Mouse (Mus musculus) ES-CJ7 (cell line): ENCODE data around the gene Heatr5b.
A peak's percentile ranks its signal among the peaks of the same experiment; 100 is the strongest.
"Not testable (repeated sequence)": the region's sequence is repeated elsewhere in the genome, so short reads cannot be mapped to it uniquely, and the experiment has no call there.

ENCODE experiments used
- DNase-seq: peaks from one replicate; pipeline ENCODE4 v3.0.0; 2011; ENCODE audit warnings: low read depth, low spot score

Heatr5b gene

DNA sequence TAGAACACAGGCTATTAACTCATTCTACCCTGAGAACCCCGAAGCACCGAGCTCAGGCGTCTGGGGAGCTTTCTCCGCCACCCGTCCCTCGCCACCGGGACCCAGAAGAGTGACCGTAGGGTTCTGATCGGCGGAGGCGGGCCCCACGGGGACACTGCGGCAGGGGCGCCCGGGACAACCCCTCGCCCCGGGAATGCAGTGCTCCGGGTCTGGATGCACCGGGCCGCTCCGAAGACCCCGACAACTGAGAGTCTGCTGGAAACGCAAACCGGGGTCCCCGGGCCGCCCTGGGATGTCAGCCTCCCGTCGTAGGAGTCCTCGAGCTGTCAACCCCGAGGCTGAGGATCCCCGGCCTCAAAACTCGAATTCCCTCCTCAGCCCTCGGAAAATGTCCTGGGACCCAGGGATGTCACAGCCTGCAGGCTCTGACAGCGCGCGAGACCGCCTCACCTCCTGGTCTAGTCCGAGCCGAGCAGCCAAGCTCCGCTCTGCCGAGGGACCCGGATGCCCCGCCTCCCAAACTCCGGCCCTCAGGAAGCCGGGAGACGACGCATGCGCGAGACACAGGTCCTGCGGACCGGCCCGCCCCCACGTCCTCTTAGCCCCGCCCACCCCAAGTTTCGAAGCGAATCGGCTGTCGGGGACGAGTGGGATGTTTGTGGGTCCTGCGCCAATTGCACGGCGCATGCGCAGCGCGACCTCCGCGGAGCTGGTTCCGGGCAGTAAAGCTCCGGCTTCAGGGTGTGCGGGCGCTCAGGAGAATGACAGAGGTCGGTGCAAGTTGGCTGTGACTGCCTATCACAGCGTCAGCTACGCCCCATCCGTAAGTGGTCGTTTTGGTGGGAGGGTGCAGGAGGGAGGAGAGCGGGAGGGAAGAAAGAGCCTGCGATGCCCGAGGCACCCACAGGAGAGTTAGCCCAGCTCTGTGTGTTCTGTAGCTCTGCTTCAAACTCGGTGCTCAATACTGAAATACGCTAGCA lies at the start of gene Heatr5b, which contains the start of gene Gpatch11:
Gene Heatr5b, minus strand, starts transcription at position 509 of the 980 bp plus-strand sequence.
Gene Gpatch11, plus strand, starts transcription at position 712 of the 980 bp plus-strand sequence.
- DNase-seq: peak; percentile 98

DNA sequence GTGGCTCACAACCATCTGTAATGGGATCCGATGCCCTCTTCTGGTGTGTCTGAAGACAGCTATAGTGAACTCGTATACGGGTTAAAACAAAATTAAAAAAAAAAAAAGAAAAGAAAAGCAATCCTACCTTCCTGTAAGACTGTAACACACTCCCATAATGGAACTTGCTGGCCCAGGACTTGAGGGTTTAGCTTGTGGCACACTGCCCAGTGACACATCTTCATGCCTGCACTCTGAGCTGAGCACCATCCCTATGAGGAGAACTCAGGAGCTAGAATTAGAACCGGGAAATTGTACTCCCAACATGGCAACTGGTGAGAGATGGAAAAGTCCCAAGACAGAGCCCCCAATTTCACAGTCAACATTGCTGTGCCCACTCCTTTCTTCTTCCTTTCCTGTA lies 48.1 kb upstream of the Heatr5b start:
- no peak for DNase-seq

DNA sequence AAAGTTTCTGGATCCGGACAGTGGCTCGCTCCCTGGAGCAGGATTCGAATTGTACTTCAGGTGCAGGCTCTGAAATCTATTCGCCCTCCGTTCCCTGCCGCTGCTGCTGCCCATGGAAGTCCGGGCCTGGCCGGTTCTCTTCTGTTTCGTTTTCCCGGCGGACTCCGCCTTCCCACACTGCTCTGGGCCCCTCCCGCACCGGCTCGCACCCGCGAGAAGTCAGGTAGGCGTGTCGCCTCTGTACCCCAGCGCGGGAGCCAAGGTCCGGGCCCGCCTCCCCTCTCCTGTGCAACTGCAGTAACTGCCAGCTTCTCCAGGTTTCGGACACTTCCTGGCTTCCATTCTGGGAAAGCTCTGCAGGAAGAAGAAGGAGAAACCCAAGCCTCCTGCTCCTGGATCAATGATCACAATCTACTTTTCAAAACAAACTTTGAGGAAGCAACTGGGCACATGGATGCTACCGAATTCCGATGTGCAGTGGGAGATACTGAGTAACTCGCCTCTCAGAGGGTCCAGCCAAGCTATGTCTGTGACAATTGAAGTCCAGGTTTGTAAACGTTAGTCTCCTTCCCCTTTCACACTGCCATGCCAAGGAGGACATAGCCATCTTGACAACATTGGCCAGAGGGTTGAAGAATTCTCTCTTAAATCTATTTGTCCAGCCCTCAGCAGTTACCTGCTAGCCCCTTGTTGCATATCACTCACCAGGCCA lies 47.4 kb upstream of the Heatr5b start, which contains the start of gene Eif2ak2:
Gene Eif2ak2, minus strand, starts transcription at position 173 of the 712 bp plus-strand sequence.
- peak; percentile 81 for DNase-seq

DNA sequence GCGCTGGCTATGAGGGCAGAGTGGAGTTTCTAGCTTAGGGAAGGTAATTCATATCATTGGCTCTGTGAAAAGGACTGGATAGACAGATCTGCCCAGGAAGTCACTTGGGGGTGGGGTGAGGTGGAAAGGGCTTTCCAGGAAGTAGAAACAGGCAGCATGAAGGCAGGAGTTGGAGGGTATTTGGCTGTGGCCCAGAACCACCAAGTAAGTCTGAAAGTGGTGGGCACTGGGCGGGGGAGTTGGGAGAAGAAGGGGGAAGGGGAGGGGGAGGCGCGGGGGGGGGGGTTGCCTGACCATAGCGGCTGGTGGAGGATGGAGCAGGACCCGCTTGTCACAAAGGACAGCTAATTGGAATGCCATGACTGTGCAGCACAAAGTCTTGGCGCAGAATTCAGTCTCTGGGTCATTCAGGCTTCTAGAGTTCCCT lies 46.7 kb upstream of the Heatr5b start:
- no peak for DNase-seq

DNA sequence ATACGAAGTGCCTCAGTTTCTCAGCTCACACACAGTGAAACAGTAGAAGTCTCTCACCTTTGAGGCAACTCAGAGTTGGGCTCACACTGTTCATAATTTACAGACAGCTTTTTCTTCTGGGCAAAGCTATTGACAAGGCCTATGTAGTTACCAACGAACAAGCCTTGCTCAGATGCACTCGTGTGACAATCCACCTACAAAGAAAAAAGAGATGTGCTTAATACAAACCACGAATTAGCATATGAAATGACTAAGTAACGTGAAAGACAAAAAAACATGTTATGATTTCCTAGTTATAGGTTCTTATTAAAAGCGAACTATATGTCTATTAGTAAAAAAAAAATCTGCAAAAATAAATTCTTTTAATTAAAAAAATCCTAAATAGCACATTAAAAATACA lies 38.7 kb upstream of the Heatr5b start:
- DNase-seq: no peak

DNA sequence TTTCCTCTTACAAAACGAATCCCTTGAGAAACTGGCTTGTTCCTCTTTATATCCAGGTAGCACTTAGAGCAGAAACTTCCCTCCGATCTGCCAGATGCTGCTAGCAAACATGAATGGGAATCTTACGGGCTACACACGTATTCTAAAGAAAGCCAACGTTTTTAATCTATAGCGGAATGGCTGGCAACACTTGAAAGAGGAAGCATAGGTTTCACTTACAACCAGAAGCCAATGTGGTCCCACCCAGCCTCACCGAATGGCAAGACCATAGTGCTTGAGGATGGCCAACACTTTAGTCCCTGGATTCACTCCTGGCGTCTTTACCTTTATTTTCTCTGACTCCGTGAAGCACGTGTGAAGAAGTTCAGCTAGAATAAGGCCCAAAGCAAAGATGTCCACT lies 21.1 kb upstream of the Heatr5b start:
- DNase-seq: no peak

DNA sequence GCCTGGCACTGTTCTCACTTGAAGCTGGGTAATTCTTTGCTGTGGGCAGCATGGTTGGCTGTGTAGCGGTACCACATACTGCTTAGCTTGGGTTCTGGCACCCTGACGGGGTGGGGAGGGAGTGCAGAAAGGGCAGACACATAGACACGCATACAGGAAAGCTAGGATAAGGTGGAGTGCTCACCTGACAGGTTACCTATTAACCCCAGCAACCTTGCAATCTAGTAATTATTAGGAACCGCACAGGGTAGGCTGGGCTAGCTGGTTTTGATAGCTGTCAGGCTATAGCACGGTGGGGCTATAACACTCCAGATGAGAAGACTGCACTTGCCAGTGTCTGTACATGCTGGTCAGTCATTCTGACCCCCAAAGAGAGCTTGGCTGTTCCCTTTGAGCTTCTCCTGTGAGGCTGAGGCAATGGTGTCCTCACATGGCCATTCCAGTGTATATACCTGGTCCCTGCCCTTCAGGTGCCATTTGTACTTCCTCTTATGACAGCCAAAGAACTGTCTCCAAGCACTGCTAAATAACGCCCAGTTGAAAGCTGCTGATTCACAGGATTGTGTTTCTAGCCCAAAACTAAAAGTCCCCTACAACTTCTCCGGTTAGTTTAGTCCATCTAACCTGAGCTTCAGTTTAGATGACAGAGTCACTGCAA lies 7.2 kb upstream of the Heatr5b start:
- no peak for DNase-seq

DNA sequence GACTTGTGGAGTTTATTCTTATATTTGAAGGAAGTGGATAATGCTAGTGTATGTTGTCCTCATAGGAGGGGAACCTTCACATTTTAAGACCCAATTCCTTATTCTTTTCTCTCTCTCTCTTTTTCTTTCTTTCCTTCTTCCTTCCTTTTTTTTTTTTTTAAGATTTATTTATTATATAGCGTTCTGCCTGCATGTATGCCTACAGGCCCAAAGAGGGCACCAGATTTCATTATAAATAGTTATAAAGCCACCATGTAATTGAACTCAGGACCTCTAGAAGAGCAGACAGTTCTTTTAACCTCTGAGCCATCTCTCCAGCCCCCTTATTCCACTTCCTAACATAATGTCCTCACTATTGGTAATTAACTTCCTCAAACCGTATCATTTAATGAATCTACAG lies 892 bp upstream of the Heatr5b start:
- DNase-seq: no peak

DNA sequence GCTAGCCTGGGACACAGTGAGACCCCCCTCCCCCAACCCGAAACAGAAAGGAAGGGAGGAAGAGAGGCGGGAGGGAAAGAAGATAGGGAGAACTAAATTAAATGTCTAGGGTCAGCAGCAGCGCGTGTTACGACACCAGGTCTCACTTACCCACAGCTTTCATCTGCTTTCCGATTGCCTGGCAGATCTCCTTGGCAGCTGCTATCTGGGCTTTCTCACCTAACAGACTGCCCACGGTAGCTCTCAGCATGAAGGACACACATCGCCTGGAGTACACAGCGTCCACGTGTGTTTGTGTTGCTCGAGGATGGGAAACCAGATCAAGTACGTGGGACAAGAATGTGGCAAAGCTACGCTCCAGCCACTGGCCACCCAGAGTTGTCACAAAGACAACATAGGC lies 10.8 kb downstream of the Heatr5b start:
- no peak for DNase-seq

DNA sequence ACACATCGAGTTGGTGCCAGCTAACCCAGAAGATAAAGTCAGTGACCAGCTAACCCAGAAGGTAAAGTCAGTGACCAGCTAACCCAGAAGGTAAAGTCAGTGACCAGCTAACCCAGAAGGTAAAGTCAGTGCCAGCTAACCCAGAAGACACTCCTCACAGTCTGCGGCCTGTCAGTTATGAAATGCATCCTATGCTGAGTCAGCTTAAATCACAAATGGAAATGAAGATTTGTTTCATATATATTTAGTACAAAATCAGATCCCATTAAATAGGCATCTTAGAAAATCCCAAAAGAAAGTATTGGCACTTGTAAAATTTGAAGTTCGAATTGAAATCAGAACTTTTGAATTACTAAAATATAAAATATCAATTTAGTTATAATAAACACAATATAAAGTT lies 25.6 kb downstream of the Heatr5b start:
- DNase-seq: no peak

DNA sequence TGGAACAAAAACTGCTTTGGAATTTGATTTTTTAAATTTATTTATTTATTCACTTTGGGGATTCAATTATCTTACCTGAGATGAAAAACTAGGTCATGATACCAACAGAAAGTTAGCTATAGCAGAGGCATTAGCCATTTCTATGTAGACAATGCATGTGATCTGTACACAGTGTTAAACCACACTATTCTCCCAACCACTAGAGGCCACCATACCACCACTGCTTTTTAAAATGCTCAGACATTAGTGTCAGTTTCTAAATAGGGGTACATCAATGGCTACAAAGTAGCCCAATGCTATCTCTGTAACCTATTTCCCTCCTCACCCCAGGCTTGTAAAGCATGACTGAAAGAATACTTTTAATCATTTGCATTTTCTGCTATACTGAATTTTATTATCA lies 26.1 kb downstream of the Heatr5b start:
- peak; percentile 37 for DNase-seq

DNA sequence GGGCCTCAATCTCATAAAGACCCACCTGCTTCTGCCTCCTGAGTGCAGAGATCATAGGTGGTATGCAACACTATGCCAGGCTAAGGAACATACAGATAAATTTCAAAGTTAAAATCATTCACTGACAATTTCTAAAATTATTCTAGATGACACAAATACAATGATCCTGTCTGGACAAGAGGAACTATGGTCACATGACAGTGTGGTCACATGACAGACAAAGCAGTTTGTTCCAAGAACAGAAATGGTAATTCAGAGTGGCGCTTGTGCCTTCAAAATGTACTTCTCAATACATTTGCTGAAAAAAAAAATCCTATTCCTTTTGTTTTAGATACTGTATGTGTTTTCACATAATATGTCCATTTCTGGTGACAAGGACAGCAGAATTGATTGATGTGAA lies 37.9 kb downstream of the Heatr5b start:
- peak; percentile 12 for DNase-seq

DNA sequence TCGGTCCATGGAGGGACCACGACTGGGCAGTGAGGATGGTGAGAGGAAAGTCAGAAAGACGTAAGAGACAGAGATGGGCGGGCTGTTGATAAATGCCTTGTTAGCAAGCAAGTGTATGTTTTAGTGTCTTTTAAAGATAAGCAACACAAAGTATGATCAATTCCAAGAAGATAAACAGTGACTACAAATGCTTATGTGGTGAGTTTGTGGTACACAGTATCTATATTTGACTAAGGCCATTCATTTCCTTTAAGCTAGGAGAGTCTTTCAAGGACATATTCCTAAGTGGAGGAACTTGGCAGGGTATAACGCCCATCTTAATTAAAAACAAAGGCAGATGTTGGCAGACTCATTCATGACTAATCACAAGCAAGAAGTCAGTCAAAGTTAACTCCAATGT lies 40.8 kb downstream of the Heatr5b start:
- no peak for DNase-seq

DNA sequence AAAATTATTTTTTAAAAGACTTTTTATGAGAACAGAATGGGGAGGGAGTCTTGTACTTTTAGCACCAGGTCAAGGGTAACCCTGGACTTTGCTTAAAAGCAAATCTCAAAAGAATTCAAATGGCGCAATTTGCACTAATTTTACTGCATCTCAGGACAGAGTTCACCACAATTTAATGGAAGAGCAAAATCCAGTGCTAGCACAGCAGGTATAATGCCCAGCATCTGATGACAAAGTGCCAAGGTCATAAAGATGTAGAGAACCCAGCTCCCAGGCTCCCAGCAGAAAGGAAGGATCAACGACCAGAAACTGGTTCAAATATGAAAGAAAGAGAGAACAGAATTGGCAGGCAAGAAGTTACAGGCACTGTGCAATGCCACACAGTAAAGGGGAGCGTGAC lies 43.0 kb downstream of the Heatr5b start:
- no peak for DNase-seq

DNA sequence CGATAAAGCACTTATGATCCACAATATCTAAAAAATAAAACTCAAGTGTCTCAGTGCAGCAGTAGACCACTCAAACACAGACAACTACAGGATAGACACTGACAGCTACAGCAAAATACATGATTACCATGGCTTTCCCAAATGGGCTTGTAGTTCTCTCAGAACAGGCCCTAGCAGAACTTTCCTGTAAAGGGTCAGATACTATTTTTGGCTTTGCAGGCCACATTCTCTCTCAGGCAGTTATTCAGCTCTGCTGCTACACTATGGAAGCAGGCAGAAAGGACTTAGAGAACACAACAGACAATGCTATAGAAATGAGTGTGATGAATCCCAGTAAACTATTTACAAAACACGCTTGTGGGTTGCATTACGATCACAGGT lies 43.5 kb downstream of the Heatr5b start:
- DNase-seq: no peak

DNA sequence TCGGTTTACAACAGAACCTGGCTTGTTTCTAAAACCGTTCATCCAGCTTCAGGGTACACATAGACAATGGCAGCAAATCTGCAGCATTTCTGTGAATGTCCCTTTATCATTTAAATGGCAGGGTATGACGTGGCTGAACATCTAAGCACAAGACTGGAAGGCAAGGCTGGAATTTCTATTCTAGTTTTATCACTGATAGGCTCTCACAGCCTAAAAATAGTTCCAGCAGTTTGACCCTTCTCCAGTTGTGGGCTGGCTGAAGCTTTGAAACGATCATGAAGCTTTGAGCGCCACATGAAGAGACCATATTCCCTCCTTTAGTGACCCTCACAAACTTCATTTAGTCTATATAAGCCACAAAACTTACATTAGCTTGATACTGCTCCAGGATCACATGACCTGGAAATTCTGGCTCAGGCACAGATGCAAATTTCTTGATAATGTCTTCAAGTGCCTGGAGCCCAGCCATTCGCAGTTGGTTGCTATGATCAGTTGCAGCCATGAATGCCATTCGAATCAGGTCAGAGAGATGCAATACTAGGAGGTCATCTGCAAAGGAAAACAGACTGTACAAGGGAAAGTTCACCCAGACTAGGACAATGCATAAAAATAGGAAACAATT lies 44.0 kb downstream of the Heatr5b start:
- no peak for DNase-seq

DNA sequence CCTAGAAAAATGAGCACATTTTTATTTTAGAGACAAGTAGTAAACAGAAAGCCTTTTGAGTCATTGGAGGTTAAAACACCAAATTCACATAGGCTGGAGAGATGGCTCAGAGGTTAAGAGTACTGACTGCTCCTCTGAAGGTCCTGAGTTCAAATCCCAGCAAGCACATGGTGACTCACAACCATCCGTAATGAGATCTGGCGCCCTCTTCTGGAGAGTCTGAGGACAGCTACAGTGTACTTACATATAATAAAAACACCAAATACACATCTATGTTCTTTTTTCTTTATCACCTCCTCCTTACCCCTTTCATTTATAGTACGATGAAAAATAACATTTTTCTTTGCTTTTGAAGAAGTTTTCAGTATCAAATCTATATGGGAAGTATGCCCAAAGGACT lies 46.9 kb downstream of the Heatr5b start:
- DNase-seq: not testable (repeated sequence)

DNA sequence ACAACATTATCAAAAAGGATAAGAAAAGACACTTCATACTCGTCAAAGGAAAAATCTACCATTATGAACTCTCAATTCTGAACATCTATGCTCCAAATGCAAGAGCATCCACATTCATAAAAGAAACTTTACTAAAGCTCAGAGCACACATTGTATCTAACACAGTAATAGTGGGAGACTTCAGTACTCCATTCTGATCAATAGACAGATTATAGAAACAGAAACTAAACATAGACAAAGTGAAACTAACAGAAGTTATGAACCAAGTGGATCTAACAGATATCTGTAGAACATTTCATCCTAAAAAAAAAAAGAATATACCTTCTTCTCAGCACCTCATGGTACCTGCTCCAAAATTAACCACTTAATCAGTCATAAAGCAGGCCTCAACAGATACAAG lies 56.4 kb downstream of the Heatr5b start:
- DNase-seq: no peak

DNA sequence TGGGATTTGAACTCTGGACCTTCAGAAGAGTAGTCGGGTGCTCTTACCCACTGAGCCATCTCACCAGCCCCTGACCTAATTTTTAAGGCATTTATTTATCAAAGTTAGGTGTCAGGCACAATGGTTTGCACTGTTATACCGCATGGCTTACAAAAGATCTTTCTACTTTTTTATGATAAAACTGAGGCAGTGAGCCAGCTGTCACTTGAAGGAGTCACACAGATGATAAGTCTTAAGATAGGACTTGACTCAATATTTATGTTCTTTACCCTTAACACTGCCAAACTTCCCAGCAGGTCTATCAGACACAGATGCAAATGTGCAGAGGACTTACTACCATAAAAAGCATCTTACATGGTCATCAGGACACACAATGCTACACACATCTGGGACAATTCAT lies 62.8 kb downstream of the Heatr5b start:
- DNase-seq: no peak

DNA sequence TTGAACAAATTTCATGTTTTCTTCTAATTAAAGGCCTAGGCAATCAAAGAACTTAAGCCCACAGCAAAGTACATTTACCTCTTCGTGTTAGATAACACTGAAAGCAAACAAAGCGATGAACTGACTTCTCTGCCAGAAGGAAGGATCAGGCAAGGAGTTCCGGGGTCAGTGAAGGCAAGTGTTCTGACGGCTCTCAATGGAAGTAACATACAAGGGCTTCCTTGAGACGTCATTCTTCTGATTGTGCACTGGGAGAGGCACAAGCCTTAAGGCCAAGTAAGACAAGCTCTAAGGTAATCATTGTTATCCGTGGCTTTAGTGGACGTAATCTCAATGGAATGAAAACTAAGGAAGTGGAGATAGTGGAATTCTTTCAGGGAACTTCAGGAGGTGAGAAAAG lies 64.2 kb downstream of the Heatr5b start:
- DNase-seq: no peak

DNA sequence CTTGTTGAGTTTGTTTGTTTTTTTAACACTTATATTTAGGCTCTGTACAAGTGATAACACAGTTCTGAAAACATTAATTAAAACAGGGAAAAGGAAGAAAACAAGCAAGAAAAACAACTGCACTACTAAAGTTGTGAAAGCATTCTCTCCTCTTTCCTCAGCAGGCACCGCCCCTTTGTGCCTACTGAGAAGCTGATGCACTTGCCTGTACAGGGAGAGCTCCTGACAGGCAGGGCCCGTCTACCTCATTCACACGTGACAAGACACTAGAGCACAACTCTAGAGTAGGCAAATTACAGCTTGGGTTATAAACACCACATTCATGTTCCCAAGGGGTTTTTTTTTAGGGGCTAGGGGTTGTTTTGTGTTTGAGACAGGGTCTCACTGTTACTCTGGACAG lies 65.8 kb downstream of the Heatr5b start:
- DNase-seq: no peak

DNA sequence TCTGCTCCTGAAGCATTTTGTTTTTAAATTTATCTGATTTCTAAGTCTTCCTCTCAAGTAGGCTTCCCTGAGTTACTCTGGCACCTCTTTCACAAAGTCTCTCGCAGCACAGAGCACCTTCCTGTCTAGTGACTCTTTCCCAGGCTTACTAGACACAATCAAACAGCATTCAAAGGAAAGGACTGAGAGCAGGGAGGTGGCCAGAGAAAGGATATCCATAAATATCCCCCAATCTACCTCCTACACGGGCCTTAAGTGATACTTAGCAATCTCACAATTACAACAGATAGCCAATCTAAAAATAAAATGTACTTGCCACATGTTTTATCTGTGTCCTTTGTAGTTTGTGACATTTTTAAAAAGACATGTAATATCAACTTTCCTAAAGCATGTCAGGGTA lies 66.2 kb downstream of the Heatr5b start:
- no peak for DNase-seq
